Mouse (Mus musculus): ENCODE measurements at regions not wholly inside any gene's neighbourhood (a gene's known extent, or its start where the extent isn't known, plus 50 kb on each side); places are given as distances from the start of the nearest gene placed in this dataset.
A peak's percentile ranks its signal among the peaks of the same experiment; 100 is the strongest.

DNA sequence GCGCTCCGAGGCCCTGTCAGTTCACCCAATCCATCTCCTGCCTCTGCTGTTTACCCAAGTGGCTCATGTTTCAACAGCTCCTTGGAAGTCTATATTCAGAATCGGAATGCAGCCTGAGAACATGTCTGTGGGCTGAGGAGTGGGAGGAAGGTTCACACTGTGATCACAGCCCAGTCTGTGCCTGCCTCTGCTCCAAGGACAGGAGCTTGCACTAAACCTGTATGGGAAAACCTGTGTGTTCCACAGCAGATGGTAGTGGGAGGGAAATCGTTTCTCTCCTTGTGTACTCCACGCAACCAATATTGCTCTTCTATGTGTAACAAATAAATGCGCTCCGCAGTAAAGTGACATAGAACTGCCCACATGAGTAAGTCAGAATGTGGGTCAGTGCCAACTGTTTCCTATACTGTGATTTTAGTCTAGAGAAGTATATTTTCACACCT is 514.0 kb upstream of the Epha7 start:
- 50% methylated on average over 7 of the region's 7 CpGs for WGBS

DNA sequence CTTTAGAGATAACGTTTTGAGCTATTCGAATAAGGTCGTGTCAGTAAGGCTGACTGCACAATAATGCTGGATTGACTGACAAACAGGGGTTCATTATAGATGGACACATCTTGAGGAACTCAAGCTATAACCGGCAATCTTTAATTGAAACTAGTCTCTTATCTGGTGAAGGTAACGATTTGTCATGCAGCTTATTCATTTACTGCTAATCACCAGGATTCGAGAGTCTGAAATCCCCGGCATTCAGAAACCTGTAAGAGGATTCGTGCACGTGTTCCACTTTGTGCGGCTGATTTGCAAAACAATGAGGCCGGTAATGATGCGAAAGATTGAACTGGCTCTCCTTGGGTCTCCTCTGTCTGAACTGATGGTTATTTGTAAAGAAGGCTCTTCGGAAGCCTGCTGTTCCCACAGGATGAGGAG is 512.9 kb upstream of the Epha7 start:
- H3K9ac ChIP-seq, result no peak overlapping the region
- H3K4me3 ChIP-seq (replicated peaks), result no peak overlapping the region
- no peak overlapping the region for H3K27ac ChIP-seq (replicated peaks)
- no peak for ATAC-seq (ENCODE audit: insufficient number of reproducible peaks, low FRiP score, low TSS enrichment, low read depth)
- H3K36me3 ChIP-seq, result no peaks in the 10 kb centered on the region
- H3K27me3 ChIP-seq, result no peaks in the 10 kb centered on the region
- H3K4me1 ChIP-seq, result no peaks in the 10 kb centered on the region
- WGBS, result 42% methylated on average over 13 of the region's 13 CpGs
- H3K9me3 ChIP-seq (replicated peaks), result no peaks in the 10 kb centered on the region
- H3K4me2 ChIP-seq (replicated peaks), result no peak overlapping the region

More for the DNA sequence above, 514.0 kb upstream of the Epha7 start:
- H3K4me1 ChIP-seq, result no peaks in the 10 kb centered on the region
- no peaks in the 10 kb centered on the region for H3K27me3 ChIP-seq
- no peak overlapping the region for H3K4me3 ChIP-seq (replicated peaks)
- H3K27ac ChIP-seq (replicated peaks), result no peak overlapping the region
- no peak overlapping the region for H3K4me2 ChIP-seq (replicated peaks)
- no peaks in the 10 kb centered on the region for H3K9me3 ChIP-seq (replicated peaks)
- H3K9ac ChIP-seq, result no peak overlapping the region
- H3K36me3 ChIP-seq, result no peaks in the 10 kb centered on the region
- peak; percentile 60; the same call in 1 of the 2 replicates for ATAC-seq (ENCODE audit: insufficient number of reproducible peaks, low FRiP score, low TSS enrichment, low read depth)

DNA sequence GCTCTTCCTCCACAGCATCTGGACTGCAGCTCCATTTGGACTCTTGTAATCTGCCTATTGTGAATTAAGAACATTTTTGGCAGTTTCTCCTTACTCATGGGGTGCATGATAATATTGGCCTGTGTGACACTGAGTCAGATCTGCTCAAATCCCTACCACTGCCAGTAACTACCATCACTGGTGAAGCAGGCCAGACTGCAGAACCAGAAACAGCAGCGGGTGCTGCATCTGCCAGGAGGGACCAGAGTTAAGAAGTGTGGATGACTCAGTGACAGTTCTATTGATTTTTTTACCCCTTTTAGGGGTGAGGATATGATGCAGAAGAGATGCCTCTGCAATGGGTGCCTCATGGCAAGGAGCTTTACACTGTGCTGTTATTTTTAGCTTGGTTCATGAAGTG is 511.2 kb upstream of the Epha7 start:
- Histone ChIP-seq H3K4me1 (no peaks in the 10 kb centered on the region), H3K27ac (replicated peaks) (no peak overlapping the region), H3K9ac (no peak overlapping the region), H3K36me3 (no peaks in the 10 kb centered on the region), H3K4me3 (replicated peaks) (no peak overlapping the region), H3K27me3 (no peaks in the 10 kb centered on the region), H3K9me3 (replicated peaks) (no peaks in the 10 kb centered on the region), H3K4me2 (replicated peaks) (no peak overlapping the region)
- ATAC-seq (ENCODE audit: insufficient number of reproducible peaks, low FRiP score, low TSS enrichment, low read depth), result no peak
- 76% methylated on average over 1 of the region's 1 CpGs for WGBS

DNA sequence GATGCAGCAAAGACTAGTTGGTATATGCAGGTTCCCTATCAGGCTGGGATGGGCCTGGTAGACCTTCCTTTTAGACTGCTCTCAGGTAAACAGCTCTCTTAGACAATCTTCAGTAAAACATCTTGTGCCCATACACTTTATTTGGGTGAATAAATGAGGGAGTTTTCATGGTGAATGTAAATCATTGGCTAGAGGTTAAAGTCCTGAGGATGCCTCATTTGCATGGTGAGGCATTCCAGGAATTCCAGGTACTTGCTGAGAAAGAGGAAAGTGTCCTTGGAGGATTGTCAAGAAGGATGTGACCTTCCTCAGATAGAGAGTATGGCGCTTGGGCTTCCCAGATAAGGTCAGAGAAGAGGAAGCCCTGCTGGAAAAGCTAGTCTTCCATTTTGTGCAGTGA is 481.9 kb upstream of the Epha7 start:
- Histone ChIP-seq H3K4me2 (replicated peaks) (no peak overlapping the region), H3K27ac (replicated peaks) (no peak overlapping the region), H3K9me3 (replicated peaks) (no peaks in the 10 kb centered on the region), H3K27me3 (no peaks in the 10 kb centered on the region), H3K4me3 (replicated peaks) (no peak overlapping the region), H3K9ac (no peak overlapping the region), H3K36me3 (no peaks in the 10 kb centered on the region), H3K4me1 (no peaks in the 10 kb centered on the region)
- 85% methylated on average over 1 of the region's 1 CpGs for WGBS
- ATAC-seq (ENCODE audit: insufficient number of reproducible peaks, low FRiP score, low TSS enrichment, low read depth), result no peak

DNA sequence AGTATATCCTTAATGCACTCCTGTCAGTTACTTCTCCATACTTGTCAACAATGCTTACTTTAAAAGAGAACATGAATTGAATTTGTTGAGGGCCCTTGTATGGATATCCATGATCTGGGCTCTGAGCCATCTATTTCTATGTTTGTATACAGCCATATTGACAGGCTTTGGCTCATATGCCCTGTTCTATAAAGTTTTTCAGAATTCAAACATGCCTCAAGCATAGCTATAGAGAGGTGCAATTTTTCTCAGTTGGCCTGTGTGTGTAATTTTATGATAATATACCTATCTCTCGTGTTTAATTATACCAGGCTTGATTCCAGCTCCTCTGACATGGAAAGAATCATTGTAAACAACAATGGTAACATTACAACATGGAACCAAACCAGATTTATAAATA is 448.4 kb upstream of the Epha7 start:
- no peaks in the 10 kb centered on the region for H3K9me3 ChIP-seq (replicated peaks)
- no peaks in the 10 kb centered on the region for H3K36me3 ChIP-seq
- 53% methylated on average over 1 of the region's 1 CpGs for WGBS
- H3K4me1 ChIP-seq, result no peaks in the 10 kb centered on the region
- H3K4me3 ChIP-seq (replicated peaks), result no peak overlapping the region
- no peak overlapping the region for H3K4me2 ChIP-seq (replicated peaks)
- no peak for ATAC-seq (ENCODE audit: insufficient number of reproducible peaks, low FRiP score, low TSS enrichment, low read depth)
- H3K27me3 ChIP-seq, result no peaks in the 10 kb centered on the region
- no peak overlapping the region for H3K9ac ChIP-seq
- H3K27ac ChIP-seq (replicated peaks), result no peak overlapping the region

DNA sequence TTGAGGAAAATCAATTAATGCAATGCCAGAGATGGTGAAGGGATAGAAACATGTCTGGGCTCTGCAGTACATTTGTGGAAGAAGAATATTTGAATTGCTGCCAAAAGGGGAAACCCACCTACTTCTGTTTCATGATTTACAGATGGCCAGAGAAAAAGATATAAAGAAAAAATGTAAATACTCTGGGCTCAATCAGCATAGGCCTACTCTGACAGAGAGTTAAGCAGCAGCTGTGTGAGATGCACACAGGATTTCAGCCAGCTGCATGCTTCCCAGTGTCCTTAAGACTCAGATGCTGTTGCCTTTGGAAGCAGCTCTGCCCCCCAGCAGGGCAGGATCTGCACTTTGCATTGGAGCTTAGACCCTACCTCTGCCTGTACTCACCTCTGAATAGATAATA is 435.8 kb upstream of the Epha7 start:
- no peak overlapping the region for H3K27ac ChIP-seq (replicated peaks)
- no peaks in the 10 kb centered on the region for H3K36me3 ChIP-seq
- no peaks in the 10 kb centered on the region for H3K4me1 ChIP-seq
- H3K27me3 ChIP-seq, result no peaks in the 10 kb centered on the region
- no peak for ATAC-seq (ENCODE audit: insufficient number of reproducible peaks, low FRiP score, low TSS enrichment, low read depth)
- no peaks in the 10 kb centered on the region for H3K9me3 ChIP-seq (replicated peaks)
- H3K4me2 ChIP-seq (replicated peaks), result no peak overlapping the region
- H3K4me3 ChIP-seq (replicated peaks), result no peak overlapping the region
- no peak overlapping the region for H3K9ac ChIP-seq

DNA sequence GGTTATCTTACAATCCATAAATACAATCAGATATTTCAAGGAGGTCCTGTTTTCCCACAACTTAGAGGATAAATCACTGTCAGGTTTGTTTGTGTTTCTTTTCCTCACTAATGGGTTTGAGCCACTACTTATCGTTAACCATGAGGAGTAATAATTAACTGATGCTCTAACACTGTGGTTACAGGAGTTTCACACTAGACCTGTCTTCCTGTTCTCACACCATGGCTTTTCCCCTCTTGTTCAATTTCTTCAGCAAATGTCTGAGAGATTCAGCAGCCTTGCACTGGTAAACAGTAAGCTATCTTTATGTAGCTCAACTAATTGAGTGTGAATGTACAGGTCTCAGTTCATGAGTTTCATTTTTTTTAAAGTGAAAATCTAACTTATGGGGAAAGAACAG is 434.3 kb upstream of the Epha7 start:
- Histone ChIP-seq H3K27ac (replicated peaks) (no peak overlapping the region), H3K4me2 (replicated peaks) (no peak overlapping the region), H3K4me1 (no peaks in the 10 kb centered on the region), H3K27me3 (no peaks in the 10 kb centered on the region), H3K9ac (no peak overlapping the region), H3K4me3 (replicated peaks) (no peak overlapping the region), H3K36me3 (no peaks in the 10 kb centered on the region), H3K9me3 (replicated peaks) (no peaks in the 10 kb centered on the region)
- 40% methylated on average over 1 of the region's 1 CpGs for WGBS
- ATAC-seq (ENCODE audit: insufficient number of reproducible peaks, low FRiP score, low TSS enrichment, low read depth), result no peak

DNA sequence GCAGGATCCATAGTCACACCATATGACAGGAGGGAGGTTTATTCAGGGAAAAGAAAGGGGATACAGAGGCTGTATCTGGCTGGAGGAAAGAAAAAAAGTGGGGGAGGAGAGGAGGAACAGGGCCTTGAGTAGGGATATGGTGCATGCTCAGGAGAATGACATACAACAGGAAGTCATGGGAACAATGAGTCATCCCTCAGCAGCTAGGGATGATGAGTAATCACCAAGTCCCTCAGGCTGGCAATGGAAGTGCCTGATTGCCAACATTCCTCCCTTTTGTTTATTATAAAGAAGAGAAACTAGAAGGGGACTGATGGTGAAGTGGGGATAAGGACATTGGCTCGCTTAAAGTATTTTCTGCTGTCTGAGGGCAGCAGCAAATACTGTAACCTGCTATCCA is 388.6 kb upstream of the Epha7 start:
- Histone ChIP-seq H3K4me3 (replicated peaks) (no peak overlapping the region), H3K27ac (replicated peaks) (no peak overlapping the region), H3K27me3 (no peaks in the 10 kb centered on the region), H3K4me1 (no peaks in the 10 kb centered on the region), H3K9ac (no peak overlapping the region), H3K9me3 (replicated peaks) (no peaks in the 10 kb centered on the region), H3K4me2 (replicated peaks) (no peak overlapping the region), H3K36me3 (no peaks in the 10 kb centered on the region)
- 63% methylated on average over 1 of the region's 1 CpGs for WGBS
- ATAC-seq (ENCODE audit: insufficient number of reproducible peaks, low FRiP score, low TSS enrichment, low read depth), result no peak

DNA sequence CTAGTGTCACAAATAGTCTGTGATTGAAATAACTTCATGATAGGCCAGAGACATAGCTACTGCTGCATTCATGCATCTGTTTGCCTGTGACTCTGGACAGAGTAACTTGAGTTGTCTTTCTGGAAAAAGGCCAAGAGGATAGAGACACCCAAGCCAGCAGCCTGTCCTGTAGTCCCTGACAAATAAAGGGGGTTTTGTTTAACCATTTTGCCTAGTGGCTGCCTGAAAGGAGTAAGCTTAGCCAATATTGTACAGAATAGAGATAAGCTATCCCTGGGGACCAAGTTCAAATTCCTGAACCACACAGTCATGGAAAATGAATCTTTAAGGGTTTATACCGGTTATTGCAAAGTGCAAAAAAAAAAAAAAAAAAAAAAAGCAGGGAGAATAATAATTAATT is 372.8 kb upstream of the Epha7 start:
- Histone ChIP-seq H3K4me3 (replicated peaks) (no peak overlapping the region), H3K4me2 (replicated peaks) (no peak overlapping the region), H3K36me3 (no peaks in the 10 kb centered on the region), H3K9ac (no peak overlapping the region), H3K9me3 (replicated peaks) (no peaks in the 10 kb centered on the region), H3K27ac (replicated peaks) (no peak overlapping the region), H3K4me1 (no peaks in the 10 kb centered on the region), H3K27me3 (no peaks in the 10 kb centered on the region)
- 60% methylated on average over 1 of the region's 1 CpGs for WGBS
- no peak for ATAC-seq (ENCODE audit: insufficient number of reproducible peaks, low FRiP score, low TSS enrichment, low read depth)

DNA sequence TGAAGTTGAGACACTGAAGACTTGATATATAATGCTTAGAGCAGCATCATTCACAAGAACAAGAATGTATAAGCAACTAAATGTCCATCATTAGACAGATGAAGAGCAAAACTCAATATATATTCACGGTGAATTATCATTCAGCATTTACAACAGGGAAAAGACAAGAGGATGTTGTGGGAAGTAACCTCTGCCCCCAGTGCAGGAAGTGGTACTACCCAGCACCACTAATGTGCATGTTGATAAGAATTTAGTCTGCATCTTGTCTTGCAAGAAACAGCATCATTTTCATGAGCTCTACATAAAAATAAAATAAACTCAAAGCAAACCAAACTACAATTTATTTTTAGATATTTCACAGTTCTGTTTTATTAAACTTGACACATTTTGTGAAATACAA is 359.8 kb upstream of the Epha7 start:
- Histone ChIP-seq H3K9me3 (replicated peaks) (no peaks in the 10 kb centered on the region), H3K36me3 (no peaks in the 10 kb centered on the region), H3K27ac (replicated peaks) (no peak overlapping the region), H3K4me2 (replicated peaks) (no peak overlapping the region), H3K4me1 (no peaks in the 10 kb centered on the region), H3K9ac (no peak overlapping the region), H3K27me3 (no peaks in the 10 kb centered on the region), H3K4me3 (replicated peaks) (no peak overlapping the region)
- WGBS, result 69% methylated on average over 1 of the region's 1 CpGs
- ATAC-seq (ENCODE audit: insufficient number of reproducible peaks, low FRiP score, low TSS enrichment, low read depth), result no peak

DNA sequence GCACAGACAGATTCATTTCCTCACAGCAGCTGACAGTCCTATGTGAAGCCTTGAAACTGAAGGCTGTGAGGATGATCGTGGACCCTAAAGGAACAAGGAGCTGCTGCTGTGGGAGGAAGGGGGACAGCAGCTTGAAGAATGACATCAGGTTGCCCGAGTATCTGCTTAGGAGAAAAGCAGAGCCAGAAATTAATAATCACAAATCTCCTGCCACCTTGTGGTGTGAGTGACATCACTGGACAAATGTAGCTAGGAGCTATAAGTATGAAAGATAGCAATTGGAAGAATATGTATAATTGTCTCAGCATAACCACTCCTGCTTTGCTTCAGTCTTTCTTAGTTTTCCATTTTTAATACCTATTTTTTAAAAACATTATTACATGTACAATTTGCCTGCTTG is 356.6 kb upstream of the Epha7 start:
- ATAC-seq (ENCODE audit: insufficient number of reproducible peaks, low FRiP score, low TSS enrichment, low read depth), result no peak
- no peaks in the 10 kb centered on the region for H3K27me3 ChIP-seq
- no peak overlapping the region for H3K4me3 ChIP-seq (replicated peaks)
- H3K9ac ChIP-seq, result no peak overlapping the region
- H3K4me1 ChIP-seq, result no peaks in the 10 kb centered on the region
- H3K27ac ChIP-seq (replicated peaks), result no peak overlapping the region
- no peaks in the 10 kb centered on the region for H3K36me3 ChIP-seq
- H3K9me3 ChIP-seq (replicated peaks), result no peaks in the 10 kb centered on the region
- 56% methylated on average over 2 of the region's 2 CpGs for WGBS
- H3K4me2 ChIP-seq (replicated peaks), result no peak overlapping the region

Measured in embryonic facial prominence, embryonic 15.5 days (tissue).